Mouse (Mus musculus): ENCODE measurements around the gene Mthfd1l. TPM values are rescaled to one million over a fixed set of nuclear protein-coding genes. Genes with fewer than 3 reads are reported as not detected.

Gene Mthfd1l
- total RNA-seq (2021): 10 to 100 TPM; 10.9 to 11.2 TPM

- intact Hi-C loops (cut with DNase I): no loop called here
- peak; percentile 89 for DNase-seq
Measured at GRCm38 (mm10) chr10:3972981-3973588, at the start of gene Mthfd1l. Mthfd1l (plus strand) TSS chr10:3973118.

GRCm38 (mm10) chr10:3928008-3928545 lies 44.8 kb upstream of the Mthfd1l start:
- no peak for DNase-seq
- intact Hi-C loops (cut with DNase I): no loop called here

- intact Hi-C loops (cut with DNase I): no loop called here
- no peak for DNase-seq
Measured at GRCm38 (mm10) chr10:3931831-3932230, 41.1 kb upstream of the Mthfd1l start.

- intact Hi-C loops (cut with DNase I): no loop called here
- no peak for DNase-seq
Measured at GRCm38 (mm10) chr10:3933311-3933940, 39.5 kb upstream of the Mthfd1l start.

- intact Hi-C loops (cut with DNase I): no loop called here
- no peak for DNase-seq
Measured at GRCm38 (mm10) chr10:3936864-3937263, 36.1 kb upstream of the Mthfd1l start.

- intact Hi-C loops (cut with DNase I): loop anchor here (10.0 kb wide), 2 partner anchors 195 to 605 kb away; partner anchors contain the start of gene Plekhg1
- no peak for DNase-seq
Measured at GRCm38 (mm10) chr10:3939895-3940595, 32.9 kb upstream of the Mthfd1l start.

GRCm38 (mm10) chr10:3940596-3940975 lies 32.3 kb upstream of the Mthfd1l start:
- DNase-seq: no peak
- intact Hi-C loops (cut with DNase I): loop anchor here (10.0 kb wide), 2 partner anchors 196 to 606 kb away; partner anchors contain the start of gene Plekhg1

- intact Hi-C loops (cut with DNase I): loop anchor here (10.0 kb wide), 2 partner anchors 196 to 606 kb away; partner anchors contain the start of gene Plekhg1
- no peak for DNase-seq
Measured at GRCm38 (mm10) chr10:3941054-3941757, 31.7 kb upstream of the Mthfd1l start.

GRCm38 (mm10) chr10:3942289-3942688 lies 30.6 kb upstream of the Mthfd1l start:
- no peak for DNase-seq
- intact Hi-C loops (cut with DNase I): loop anchor here (10.0 kb wide), 2 partner anchors 197 to 607 kb away; partner anchors contain the start of gene Plekhg1

GRCm38 (mm10) chr10:3943492-3944395 lies 29.2 kb upstream of the Mthfd1l start:
- peak; percentile 74 for DNase-seq
- intact Hi-C loops (cut with DNase I): loop anchor here (2.0 to 10.0 kb wide), 3 partner anchors 199 to 609 kb away; partner anchors contain the start of gene Plekhg1

GRCm38 (mm10) chr10:3946871-3947270 lies 26.0 kb upstream of the Mthfd1l start:
- no peak for DNase-seq
- intact Hi-C loops (cut with DNase I): loop anchor here (10.0 kb wide), 2 partner anchors 202 to 612 kb away; partner anchors contain the start of gene Plekhg1

- DNase-seq: no peak
- intact Hi-C loops (cut with DNase I): loop anchor here (10.0 kb wide), 2 partner anchors 203 to 613 kb away; partner anchors contain the start of gene Plekhg1
Measured at GRCm38 (mm10) chr10:3947346-3947745, 25.6 kb upstream of the Mthfd1l start.

GRCm38 (mm10) chr10:3949306-3949705 lies 23.6 kb upstream of the Mthfd1l start:
- intact Hi-C loops (cut with DNase I): loop anchor here (10.0 kb wide), 2 partner anchors 205 to 615 kb away; partner anchors contain the start of gene Plekhg1
- no peak for DNase-seq

- intact Hi-C loops (cut with DNase I): no loop called here
- no peak for DNase-seq
Measured at GRCm38 (mm10) chr10:3956471-3956870, 16.4 kb upstream of the Mthfd1l start.

- DNase-seq: no peak
- intact Hi-C loops (cut with DNase I): no loop called here
Measured at GRCm38 (mm10) chr10:3958591-3958990, 14.3 kb upstream of the Mthfd1l start.

GRCm38 (mm10) chr10:3969026-3969425 lies 3.9 kb upstream of the Mthfd1l start:
- DNase-seq: no peak
- intact Hi-C loops (cut with DNase I): no loop called here

GRCm38 (mm10) chr10:3972237-3972636 lies 681 bp upstream of the Mthfd1l start:
- no peak for DNase-seq
- intact Hi-C loops (cut with DNase I): no loop called here

- DNase-seq: peak; percentile 89
- intact Hi-C loops (cut with DNase I): no loop called here
Measured at GRCm38 (mm10) chr10:3973589-3974070, 712 bp downstream of the Mthfd1l start.

- DNase-seq: no peak
- intact Hi-C loops (cut with DNase I): no loop called here
Measured at GRCm38 (mm10) chr10:3974380-3974779, 1.5 kb downstream of the Mthfd1l start.

All from left cerebral cortex, postnatal 4 days (tissue).